Mouse (Mus musculus) ovary, postnatal 14 days (tissue): ENCODE data around the gene Rimkla.

Source experiments
- DNase-seq: peaks from one replicate; pipeline ENCODE4 v3.0.0; 2022; ENCODE audit warnings: low spot score

The Rimkla gene

DNA sequence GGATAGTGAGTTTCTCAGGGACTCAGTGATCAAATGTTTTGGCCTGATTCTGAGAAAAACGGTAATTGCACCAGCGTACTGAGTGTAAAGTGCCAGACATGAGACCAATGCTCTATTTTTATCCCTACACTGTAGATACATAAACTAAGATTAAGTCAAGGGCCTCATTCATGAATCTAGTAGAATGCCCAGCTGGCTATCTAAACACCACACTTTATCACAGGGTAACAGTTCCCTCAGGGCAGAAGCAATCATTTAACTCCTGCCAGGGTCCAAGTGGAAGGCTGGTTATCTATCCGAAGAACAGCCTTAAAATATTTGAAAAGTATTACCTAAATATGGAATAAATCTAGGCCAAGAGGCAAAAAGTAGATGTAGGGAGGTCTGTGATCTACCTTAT, 74.5 kb downstream of the Rimkla start:
- no peak for DNase-seq

DNA sequence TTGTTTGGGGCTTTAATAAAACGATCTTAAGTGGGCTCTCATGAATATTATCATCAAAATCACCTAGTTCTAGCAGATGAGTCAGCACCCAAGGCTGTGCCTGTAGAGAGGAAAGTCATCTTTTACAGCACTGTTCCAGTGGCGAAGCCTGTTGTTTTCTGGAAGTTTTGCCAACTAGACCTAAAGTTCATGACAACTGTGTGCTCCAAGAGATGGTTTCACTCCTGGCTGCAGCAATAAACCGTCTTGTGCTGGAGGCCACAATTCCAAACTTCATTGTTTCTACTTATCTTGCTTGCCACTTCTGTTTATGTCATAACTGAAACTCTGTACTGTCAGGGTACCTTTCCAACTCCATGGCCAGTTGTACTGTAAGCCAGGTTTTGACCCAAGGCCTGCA, 75.2 kb downstream of the Rimkla start:
- DNase-seq = no peak
